Mouse (Mus musculus): Measurements from ENCODE around the gene Coq8a. TPM values are rescaled to one million over a fixed set of nuclear protein-coding genes. Genes with fewer than 3 reads are reported as not detected.

The Coq8a gene
- polyA plus RNA-seq, 1 experiment from 2014 or later: 2.4 TPM

DNA sequence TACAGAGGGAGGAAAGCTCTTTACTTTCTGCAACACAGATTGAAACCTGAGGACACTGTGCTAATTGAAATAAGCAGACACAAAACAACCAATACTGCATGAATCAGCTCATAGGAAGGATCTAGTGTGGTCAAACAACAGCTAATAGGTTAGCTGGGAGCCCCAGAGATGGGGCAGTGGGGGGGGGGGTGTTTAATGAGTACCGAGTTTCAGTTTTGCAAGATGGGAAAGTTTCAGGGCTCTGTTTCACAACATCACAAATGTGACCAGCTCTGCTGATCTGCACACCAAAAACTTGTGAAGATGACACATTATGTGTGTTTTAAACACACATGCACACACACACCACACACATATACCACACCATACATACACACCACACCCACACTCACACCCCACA is 22.6 kb upstream of the Coq8a start:
- H3K9me3 ChIP-seq (replicated peaks): no peaks in the 10 kb centered on the region
- 85% methylated on average over 1 of the region's 1 CpGs for WGBS
- no peaks in the 10 kb centered on the region for H3K27me3 ChIP-seq
- no peaks in the 10 kb centered on the region for H3K36me3 ChIP-seq
- H3K27ac ChIP-seq: no peak overlapping the region
- H3K4me3 ChIP-seq: no peak overlapping the region
- ATAC-seq (ENCODE audit: low FRiP score): no peak
- no peak overlapping the region for H3K9ac ChIP-seq
- H3K4me2 ChIP-seq (replicated peaks): no peak overlapping the region
- H3K4me1 ChIP-seq: peaks cover 6% of the 10 kb centered on the region

DNA sequence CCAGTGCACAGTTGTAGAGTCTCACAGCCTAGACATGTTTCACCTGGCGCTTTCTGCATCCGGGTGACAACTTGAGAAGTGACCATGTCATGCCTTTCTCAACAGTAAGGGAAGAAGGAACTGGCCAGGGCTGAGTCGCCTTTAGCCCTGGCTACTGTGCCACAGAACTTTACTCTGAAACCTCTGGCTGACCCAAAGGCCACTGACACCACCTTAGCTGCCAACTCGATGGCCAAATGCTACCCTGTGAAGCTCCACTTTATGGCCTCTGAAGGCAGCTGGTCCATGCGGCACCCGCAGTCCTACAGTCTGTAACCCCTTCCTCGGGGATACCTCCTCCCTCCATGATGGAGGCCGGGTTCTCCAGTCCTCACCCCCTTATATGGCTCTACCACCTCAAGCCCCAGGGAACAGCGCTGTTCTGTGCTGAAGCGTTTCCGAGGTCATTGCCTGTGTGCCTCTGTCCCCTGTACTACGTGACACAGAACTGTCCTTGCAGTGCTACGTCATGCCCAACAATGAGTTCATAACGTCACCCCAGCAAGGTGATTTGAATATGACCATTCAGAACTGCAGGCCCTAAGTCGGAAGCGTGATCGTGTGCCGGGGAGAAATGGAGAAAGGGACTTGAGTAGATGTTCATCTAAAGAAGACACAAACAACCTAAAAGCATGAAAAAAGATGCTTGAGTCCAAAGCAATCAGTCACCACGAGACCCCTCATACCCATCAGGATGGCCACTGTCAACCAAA is 21.6 kb upstream of the Coq8a start:
- 90% methylated on average over 19 of the region's 19 CpGs for WGBS
- Histone ChIP-seq H3K4me2 (replicated peaks) (no peak overlapping the region), H3K9me3 (replicated peaks) (no peaks in the 10 kb centered on the region), H3K27ac (no peak overlapping the region), H3K4me3 (no peak overlapping the region), H3K27me3 (no peaks in the 10 kb centered on the region), H3K9ac (no peak overlapping the region), H3K4me1 (peaks cover 6% of the 10 kb centered on the region), H3K36me3 (no peaks in the 10 kb centered on the region)
- ATAC-seq (ENCODE audit: low FRiP score): no peak

DNA sequence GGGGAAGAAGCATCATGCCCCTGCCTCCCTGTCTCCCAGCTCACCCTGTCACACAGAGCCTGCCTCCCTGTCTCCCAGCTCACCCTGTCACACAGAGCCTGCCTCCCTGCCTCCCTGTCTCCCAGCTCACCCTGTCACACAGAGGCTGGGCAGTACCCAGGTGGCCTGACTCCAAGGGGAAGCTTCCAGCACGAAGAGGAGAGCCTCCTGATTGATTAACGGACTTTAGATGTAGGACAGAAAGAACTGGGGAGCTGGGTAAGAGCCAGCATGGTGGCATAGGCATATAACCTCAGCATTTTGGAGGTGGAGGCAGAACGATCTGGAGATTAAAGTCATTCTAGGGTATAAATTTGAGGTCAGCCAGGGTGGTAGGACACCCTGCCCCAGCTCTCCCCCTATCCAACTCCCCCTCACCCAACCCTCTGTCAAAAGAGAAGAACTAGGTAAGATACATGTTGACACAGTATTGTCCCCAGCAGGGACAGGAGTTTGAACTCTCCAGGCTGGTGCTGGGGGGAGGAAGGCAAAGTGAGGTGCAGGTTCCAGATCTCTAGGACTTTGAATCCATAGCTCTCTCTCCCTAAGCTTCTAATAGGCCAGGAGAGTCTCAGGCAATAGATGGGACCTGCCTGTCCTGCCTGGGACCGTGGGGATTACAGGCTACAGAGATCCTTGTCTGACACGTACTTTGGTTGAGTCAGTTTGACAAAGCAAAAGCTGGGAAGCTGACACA is 17.3 kb upstream of the Coq8a start:
- Histone ChIP-seq H3K4me3 (no peak overlapping the region), H3K4me2 (replicated peaks) (no peak overlapping the region)
- 74% methylated on average over 5 of the region's 5 CpGs for WGBS

DNA sequence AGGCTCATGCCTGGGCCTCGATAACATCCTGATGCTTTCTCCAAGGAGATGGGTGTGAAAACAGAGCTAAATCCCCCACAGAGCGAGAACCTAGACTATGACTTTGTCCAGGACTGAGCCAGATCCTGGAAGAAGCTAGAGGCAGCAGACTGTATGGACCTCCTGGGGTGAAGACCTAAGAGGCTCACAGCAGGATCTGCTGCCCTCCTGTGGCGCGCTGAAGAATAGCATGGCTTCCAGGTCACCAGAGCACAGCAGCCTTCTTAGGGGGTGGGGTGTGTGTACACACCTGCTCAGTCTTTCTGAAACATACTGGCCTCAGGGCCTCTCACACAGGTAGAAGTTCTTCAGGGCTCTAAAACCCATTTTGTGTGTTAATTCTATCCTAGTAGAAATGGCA is 15.6 kb upstream of the Coq8a start:
- H3K4me2 ChIP-seq (replicated peaks): no peak overlapping the region
- ATAC-seq (ENCODE audit: low FRiP score): peak; percentile 35; the same call in 1 of the 2 replicates
- no peak overlapping the region for H3K4me3 ChIP-seq
- 26% methylated on average over 4 of the region's 4 CpGs for WGBS
- H3K9ac ChIP-seq: no peak overlapping the region
- H3K36me3 ChIP-seq: no peaks in the 10 kb centered on the region
- no peak overlapping the region for H3K27ac ChIP-seq
- H3K9me3 ChIP-seq (replicated peaks): no peaks in the 10 kb centered on the region
- H3K27me3 ChIP-seq: no peaks in the 10 kb centered on the region
- H3K4me1 ChIP-seq: 0 out of 2 replicates have a peak, but pooled peaks cover 3% of the 10 kb centered on the region

More for the DNA sequence above, 17.3 kb upstream of the Coq8a start:
- Histone ChIP-seq H3K9ac (no peak overlapping the region), H3K36me3 (no peaks in the 10 kb centered on the region), H3K4me1 (0 out of 2 replicates have a peak, but pooled peaks cover 3% of the 10 kb centered on the region), H3K27ac (no peak overlapping the region), H3K9me3 (replicated peaks) (no peaks in the 10 kb centered on the region), H3K27me3 (no peaks in the 10 kb centered on the region)
- no peak for ATAC-seq (ENCODE audit: low FRiP score)

DNA sequence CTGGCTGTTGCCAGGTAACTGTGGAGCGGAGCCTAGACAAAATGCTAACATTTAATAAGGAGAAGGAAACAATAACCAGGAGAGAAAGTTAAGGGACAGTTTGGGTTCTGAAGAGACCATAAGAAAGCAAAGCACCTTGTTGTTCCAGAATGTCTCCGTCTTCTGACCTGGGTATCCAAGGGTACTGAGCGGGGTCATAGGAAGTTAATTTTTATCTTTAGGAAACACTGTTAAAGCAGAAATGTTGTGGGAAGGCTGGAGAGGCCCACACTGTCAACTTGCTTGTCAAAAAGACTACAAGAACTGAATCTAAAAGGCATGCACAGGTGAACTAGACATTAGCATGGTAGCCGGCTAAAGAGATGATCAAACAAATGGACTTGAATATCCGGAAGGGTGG is 13.5 kb upstream of the Coq8a start:
- no peak overlapping the region for H3K9ac ChIP-seq
- no peaks in the 10 kb centered on the region for H3K36me3 ChIP-seq
- no peak overlapping the region for H3K27ac ChIP-seq
- H3K4me2 ChIP-seq (replicated peaks): no peak overlapping the region
- no peak for ATAC-seq (ENCODE audit: low FRiP score)
- H3K4me3 ChIP-seq: no peak overlapping the region
- H3K27me3 ChIP-seq: no peaks in the 10 kb centered on the region
- 90% methylated on average over 5 of the region's 5 CpGs for WGBS
- 0 out of 2 replicates have a peak, but pooled peaks cover 3% of the 10 kb centered on the region for H3K4me1 ChIP-seq
- no peaks in the 10 kb centered on the region for H3K9me3 ChIP-seq (replicated peaks)

DNA sequence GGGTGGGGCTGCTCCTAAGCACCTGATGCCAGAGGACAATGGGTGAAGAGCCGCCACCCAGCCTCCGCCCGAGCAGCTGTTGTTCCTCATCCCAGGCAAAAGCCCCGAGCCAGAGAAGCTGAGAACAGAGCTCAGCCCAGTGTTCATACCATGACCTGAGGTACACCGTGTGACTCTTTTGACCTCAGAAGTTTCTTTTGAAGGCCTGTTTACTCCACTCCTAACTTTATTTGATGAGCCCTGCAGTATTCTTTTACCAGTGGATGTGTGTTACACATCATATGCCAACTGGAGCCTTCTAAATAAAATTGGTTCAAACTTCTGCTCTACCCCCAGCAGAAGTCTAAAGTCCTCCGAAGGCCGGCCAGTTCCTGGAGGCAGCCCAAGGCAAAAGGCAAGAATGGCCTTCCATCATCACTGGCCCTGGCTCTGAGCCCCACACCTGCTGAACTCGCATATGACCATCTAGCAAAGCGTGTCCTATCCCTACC is 11.4 kb upstream of the Coq8a start:
- no peaks in the 10 kb centered on the region for H3K9me3 ChIP-seq (replicated peaks)
- H3K27ac ChIP-seq: no peak overlapping the region
- H3K4me2 ChIP-seq (replicated peaks): no peak overlapping the region
- no peak for ATAC-seq (ENCODE audit: low FRiP score)
- no peak overlapping the region for H3K4me3 ChIP-seq
- H3K36me3 ChIP-seq: no peaks in the 10 kb centered on the region
- H3K4me1 ChIP-seq: 0 out of 2 replicates have a peak, but pooled peaks cover 3% of the 10 kb centered on the region
- H3K9ac ChIP-seq: no peak overlapping the region
- H3K27me3 ChIP-seq: no peaks in the 10 kb centered on the region
- WGBS: 86% methylated on average over 9 of the region's 9 CpGs

DNA sequence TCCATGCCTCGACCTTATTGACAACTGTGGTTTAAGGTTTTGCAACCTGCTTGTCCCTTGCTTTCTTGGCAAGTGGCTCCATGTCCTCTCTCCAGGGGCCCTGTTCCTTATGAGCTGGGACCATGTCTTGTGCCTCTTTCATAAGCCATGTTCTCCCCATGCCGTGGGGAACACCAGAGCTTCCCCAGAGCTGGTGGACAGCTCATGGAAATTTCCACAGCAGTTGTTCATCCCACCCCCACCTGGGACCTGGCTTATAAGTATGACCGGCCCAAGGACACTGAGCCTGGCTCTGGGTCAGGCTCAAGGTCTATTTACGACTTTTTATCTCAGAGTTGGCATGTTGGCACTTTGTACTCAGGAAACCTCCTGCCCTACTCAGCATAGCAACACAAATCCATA is 10.6 kb upstream of the Coq8a start:
- 82% methylated on average over 4 of the region's 4 CpGs for WGBS
- no peaks in the 10 kb centered on the region for H3K36me3 ChIP-seq

DNA sequence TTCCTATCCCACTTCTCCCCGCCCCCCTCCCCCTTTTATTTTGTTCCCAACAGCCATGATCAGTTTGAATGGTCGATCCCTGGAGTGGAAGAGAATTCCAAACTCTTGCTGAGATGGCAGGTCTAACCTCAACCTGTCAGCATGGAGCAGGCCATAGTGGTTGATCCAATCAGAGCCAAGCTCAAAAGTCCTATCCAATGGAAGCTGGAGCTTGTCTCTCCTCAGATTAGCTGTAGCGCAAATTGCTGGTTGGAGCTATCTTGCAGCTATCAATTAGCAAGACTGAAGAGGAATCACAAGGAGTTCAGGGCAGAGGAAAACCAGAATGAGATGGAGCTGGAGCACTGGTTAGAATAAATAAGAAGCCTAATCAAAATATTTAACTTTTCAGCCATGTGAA is 9.0 kb upstream of the Coq8a start:
- 81% methylated on average over 3 of the region's 3 CpGs for WGBS
- H3K4me2 ChIP-seq (replicated peaks): no peak overlapping the region
- no peaks in the 10 kb centered on the region for H3K27me3 ChIP-seq
- no peaks in the 10 kb centered on the region for H3K36me3 ChIP-seq
- ATAC-seq (ENCODE audit: low FRiP score): no peak
- H3K9me3 ChIP-seq (replicated peaks): 0 out of 2 replicates have a peak, but pooled peaks cover 4% of the 10 kb centered on the region
- H3K27ac ChIP-seq: no peak overlapping the region
- H3K9ac ChIP-seq: no peak overlapping the region
- no peak overlapping the region for H3K4me3 ChIP-seq
- no peaks in the 10 kb centered on the region for H3K4me1 ChIP-seq

More for the DNA sequence above, 10.6 kb upstream of the Coq8a start:
- H3K4me1 ChIP-seq: 0 out of 2 replicates have a peak, but pooled peaks cover 3% of the 10 kb centered on the region
- no peak overlapping the region for H3K4me3 ChIP-seq
- no peaks in the 10 kb centered on the region for H3K27me3 ChIP-seq
- H3K27ac ChIP-seq: no peak overlapping the region
- ATAC-seq (ENCODE audit: low FRiP score): no peak
- H3K4me2 ChIP-seq (replicated peaks): no peak overlapping the region
- H3K9me3 ChIP-seq (replicated peaks): 0 out of 2 replicates have a peak, but pooled peaks cover 2% of the 10 kb centered on the region
- H3K9ac ChIP-seq: no peak overlapping the region

DNA sequence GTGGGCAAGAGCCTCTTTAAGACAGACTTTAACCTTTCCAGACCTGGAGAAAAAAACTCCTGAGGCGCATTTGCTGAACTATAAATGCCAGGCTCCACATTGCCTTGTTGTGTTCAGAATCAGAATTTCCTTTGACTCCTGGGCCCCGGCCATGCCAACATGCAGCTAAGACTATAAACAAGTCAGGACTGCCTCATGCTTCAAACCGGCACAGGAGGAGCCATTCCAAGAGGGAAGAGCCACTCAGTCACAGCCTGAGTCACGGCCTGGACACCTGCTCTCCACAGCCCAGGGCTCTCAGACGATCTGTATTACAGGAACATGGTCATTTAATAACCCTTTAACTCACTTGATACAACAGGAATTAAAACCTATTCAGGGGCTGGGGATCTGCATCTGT is 1.3 kb upstream of the Coq8a start:
- H3K36me3 ChIP-seq: no peaks in the 10 kb centered on the region
- 0 out of 2 replicates have a peak, but pooled peaks cover 4% of the 10 kb centered on the region for H3K9me3 ChIP-seq (replicated peaks)
- no peaks in the 10 kb centered on the region for H3K27me3 ChIP-seq
- no peak overlapping the region for H3K4me2 ChIP-seq (replicated peaks)
- H3K4me1 ChIP-seq: peaks cover 5% of the 10 kb centered on the region; the same call in 1 of the 2 replicates
- H3K9ac ChIP-seq: no peak overlapping the region
- no peak for ATAC-seq (ENCODE audit: low FRiP score)
- no peak overlapping the region for H3K27ac ChIP-seq
- WGBS: 71% methylated on average over 5 of the region's 5 CpGs
- H3K4me3 ChIP-seq: no peak overlapping the region

DNA sequence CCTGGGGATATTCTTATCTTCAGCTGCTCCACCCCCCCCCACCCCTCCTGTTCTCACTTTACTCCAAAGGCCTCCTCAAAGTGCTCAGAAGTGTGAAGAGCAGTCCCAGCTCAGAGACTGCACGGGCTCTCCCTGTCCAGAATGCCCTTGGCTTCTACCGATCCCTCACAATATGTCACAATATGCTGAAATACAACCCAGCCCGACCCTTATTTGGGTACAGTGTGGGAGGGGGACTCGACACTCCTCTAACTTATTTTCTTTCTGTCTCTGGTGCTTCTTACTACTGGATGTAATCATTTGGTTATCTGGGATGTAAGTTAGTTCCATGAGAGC is 281 bp upstream of the Coq8a start:
- no peak for ATAC-seq (ENCODE audit: low FRiP score)
- no peak overlapping the region for H3K9ac ChIP-seq
- WGBS: 71% methylated on average over 4 of the region's 4 CpGs
- no peaks in the 10 kb centered on the region for H3K27me3 ChIP-seq
- H3K4me3 ChIP-seq: no peak overlapping the region
- peaks cover 13% of the 10 kb centered on the region for H3K4me1 ChIP-seq
- no peak overlapping the region for H3K4me2 ChIP-seq (replicated peaks)
- H3K9me3 ChIP-seq (replicated peaks): no peaks in the 10 kb centered on the region
- no peaks in the 10 kb centered on the region for H3K36me3 ChIP-seq
- H3K27ac ChIP-seq: no peak overlapping the region

DNA sequence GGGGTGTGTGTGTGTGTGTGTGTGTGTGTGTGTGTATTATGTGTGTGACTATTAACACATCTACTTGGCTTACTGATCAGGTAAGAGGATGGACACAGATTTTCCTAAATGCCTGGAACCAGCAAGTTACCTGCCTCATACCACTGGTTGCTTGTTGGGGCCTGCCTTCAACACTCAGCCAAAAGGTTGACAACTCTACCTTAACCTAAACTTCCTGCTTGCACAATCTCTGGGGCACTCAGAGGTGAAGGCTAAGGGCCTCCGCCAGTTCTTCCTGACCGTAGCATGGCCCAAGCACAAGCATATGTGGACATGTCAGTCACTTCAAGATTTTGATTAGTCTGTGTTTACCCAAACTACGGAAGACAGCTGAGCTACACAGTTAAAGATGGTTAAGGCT is 1.4 kb downstream of the Coq8a start:
- WGBS: 87% methylated on average over 3 of the region's 3 CpGs

DNA sequence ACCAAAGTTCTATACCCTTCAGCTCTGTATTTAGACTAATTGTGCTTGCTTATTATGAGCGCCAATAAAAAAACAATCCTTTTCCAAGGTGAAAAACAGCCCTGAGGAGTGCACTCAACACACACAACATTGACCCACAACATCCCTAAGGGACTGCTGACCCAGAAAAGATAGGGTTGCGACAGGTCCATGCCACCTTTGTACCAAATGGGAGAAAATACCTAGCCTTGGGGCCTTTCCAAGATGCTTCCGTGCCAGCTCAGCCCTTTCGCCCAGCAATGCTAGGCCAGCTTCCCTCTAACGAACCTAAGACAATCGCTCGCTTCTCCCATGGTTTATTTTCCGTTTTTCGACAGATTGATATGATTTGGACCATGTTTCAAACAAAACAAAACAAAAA is 2.9 kb downstream of the Coq8a start:
- Histone ChIP-seq H3K27me3 (peaks cover 7% of the 10 kb centered on the region), H3K4me2 (replicated peaks) (peak overlapping the region; percentile 73), H3K9me3 (replicated peaks) (no peaks in the 10 kb centered on the region), H3K4me1 (peaks cover 14% of the 10 kb centered on the region), H3K36me3 (no peaks in the 10 kb centered on the region), H3K9ac (peak overlapping the region; percentile 49; the same call in 1 of the 2 replicates), H3K4me3 (peak overlapping the region; percentile 61; the same call in 1 of the 2 replicates), H3K27ac (no peak overlapping the region)
- ATAC-seq (ENCODE audit: low FRiP score): no peak
- 92% methylated on average over 9 of the region's 9 CpGs for WGBS

More for the DNA sequence above, 1.4 kb downstream of the Coq8a start:
- peaks cover 7% of the 10 kb centered on the region for H3K27me3 ChIP-seq
- no peak for ATAC-seq (ENCODE audit: low FRiP score)
- H3K4me2 ChIP-seq (replicated peaks): no peak overlapping the region
- no peak overlapping the region for H3K9ac ChIP-seq
- peaks cover 14% of the 10 kb centered on the region for H3K4me1 ChIP-seq
- no peaks in the 10 kb centered on the region for H3K9me3 ChIP-seq (replicated peaks)
- no peak overlapping the region for H3K4me3 ChIP-seq
- H3K36me3 ChIP-seq: no peaks in the 10 kb centered on the region
- no peak overlapping the region for H3K27ac ChIP-seq
